Mouse (Mus musculus) activated CD4-positive, CD25-positive, alpha-beta regulatory T cell, adult 9 weeks (primary cell): ENCODE data around the gene Ksr2. TPM values are rescaled to one million over a fixed set of nuclear protein-coding genes. Genes with fewer than 3 reads are reported as not detected.

ENCODE experiments used
- polyA plus RNA-seq: library from polyadenylated mRNA; unstranded; fragments of 100-300 nt; shearing (Covaris generic); gene quantifications from one replicate; pipeline ENCODE4 v1.2.1, GENCODE M21; 2017

Ksr2 gene
- polyA plus RNA-seq: 1.5 TPM

GRCm38 (mm10) chr5:117413507-117414501 lies at the start of gene Ksr2:
TSS of gene Ksr2 (plus strand) at chr5:117414000.

GRCm38 (mm10) chr5:117388877-117389276 lies 24.9 kb upstream of the Ksr2 start, which contains the start of gene Rfc5:
TSS of gene Rfc5 (minus strand) at chr5:117389047.

GRCm38 (mm10) chr5:117780681-117781080 lies 366.9 kb downstream of the Ksr2 start, which contains the start of gene Nos1:
TSS of gene Nos1 (plus strand) at chr5:117781032.

Other genes with a start within 250 kb of the Ksr2 start
- gene Pebp1, start 126.4 kb upstream of the Ksr2 start, polyA plus RNA-seq: 277 TPM
- gene Vsig10, start 94.9 kb upstream of the Ksr2 start, polyA plus RNA-seq: 11.3 TPM
- gene Wsb2, start 56.7 kb upstream of the Ksr2 start, polyA plus RNA-seq: 6.6 TPM
- 35.0 TPM for gene Rfc5, start 25.0 kb upstream of the Ksr2 start, polyA plus RNA-seq